Mouse (Mus musculus): Measurements from ENCODE around the gene Cdk1.

- TF ChIP-seq CTCF (IDR thresholded peaks at IDR 0.05; ENCODE audit: insufficient read depth, low read depth, low read length) (no peak), POLR2A (IDR thresholded peaks at IDR 0.05; ENCODE audit: insufficient read depth, low read depth, low read length) (no peak)
These were observed 47.9 kb downstream of the Cdk1 start for GRCm38 (mm10) chr10:69304819-69305218.

Measured in olfactory bulb, adult 2 months (tissue).